Mouse (Mus musculus): ENCODE data around the gene Zfp638.

DNA sequence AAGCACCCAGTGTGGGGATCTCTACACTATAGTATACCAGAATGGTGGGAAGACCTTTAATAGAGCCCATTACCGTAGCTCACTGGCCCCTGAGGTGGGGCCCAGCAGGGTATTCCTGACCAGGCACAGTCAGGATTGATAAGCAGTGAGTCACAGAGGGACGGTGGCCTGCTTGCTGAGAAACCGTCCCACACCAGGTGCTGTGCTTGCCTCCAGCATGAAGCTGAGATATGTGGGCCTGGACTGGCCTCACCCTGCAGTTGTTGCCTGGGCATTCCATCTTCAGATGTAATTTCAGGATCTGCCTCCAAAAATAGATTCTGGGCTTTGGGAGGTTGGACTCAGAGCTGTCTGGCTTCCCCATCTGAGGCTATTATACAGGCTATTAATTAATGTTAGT is 155.1 kb downstream of the Zfp638 start:
- TF ChIP-seq POLR2A (IDR thresholded peaks at IDR 0.05; ENCODE audit: low read depth, low read length) (no peak), CTCF (IDR thresholded peaks at IDR 0.05; ENCODE audit: borderline replicate concordance, insufficient read depth, low read length) (no peak)

Measured in embryonic fibroblast, embryonic 13.5 days (primary cell).